ENCODE assay signal across 15 mouse cellular contexts in genomic region chr13:37628391-37629270, GRCm38 (mm10).
DNase-seq lines count a peak whose midpoint lies in the region; ATAC-seq and TF ChIP-seq lines count a peak whose summit lies in the region.
"Had no signal": no experiment of that assay in that cellular context is flagged by ENCODE, and none has a peak within 500 bp of the region (broad histone marks: within the 10 kb centered on the region; RNA-seq: fewer than 3 reads in every experiment).

No protein-coding gene starts in this region.

- H3K9me3 ChIP-seq in embryonic facial prominence, embryonic 10.5 days: 0 out of 2 replicates have a peak, but pooled peaks cover 5% of the 10 kb centered on the region
- no peaks in the 10 kb centered on the region for H3K9me3 ChIP-seq in limb, embryonic 10.5 days (replicated peaks)
- H3K9me3 ChIP-seq in stomach, postnatal 0 days (ENCODE audit: control insufficient read depth, low read length): no peaks in the 10 kb centered on the region
- H3K9me3 ChIP-seq in forebrain, postnatal 0 days (ENCODE audit: low read length): peaks cover 3% of the 10 kb centered on the region; the same call in 1 of the 2 replicates
- H3K9me3 ChIP-seq: embryonic facial prominence, embryonic 12.5 days; stomach, embryonic 15.5 days had no signal

- H3K9ac ChIP-seq in heart, adult 2 months (ENCODE audit: low read depth, low read length): no peak overlapping the region
- H3K9ac ChIP-seq in stomach, postnatal 0 days (ENCODE audit: low read length): no peak overlapping the region
- no peak overlapping the region for H3K9ac ChIP-seq in forebrain, postnatal 0 days
- H3K9ac ChIP-seq: embryonic facial prominence, embryonic 12.5 days; hindbrain, embryonic 14.5 days; stomach, embryonic 15.5 days had no signal

- peak overlapping the region; percentile 82 for H3K27ac ChIP-seq in heart, adult 2 months
- 0 out of 2 replicates have a peak overlapping the region, but pooled peaks have one; percentile 14 for H3K27ac ChIP-seq in embryonic facial prominence, embryonic 10.5 days (replicated peaks)
- peak overlapping the region; percentile 50; the same call in 1 of the 2 replicates for H3K27ac ChIP-seq in limb, embryonic 10.5 days
- no peak overlapping the region for H3K27ac ChIP-seq in layer of hippocampus, adult 2 months
- H3K27ac ChIP-seq in stomach, postnatal 0 days (replicated peaks): no peak overlapping the region
- no peak overlapping the region for H3K27ac ChIP-seq in forebrain, postnatal 0 days (ENCODE audit: low read depth, low read length)
- H3K27ac ChIP-seq: embryonic facial prominence, embryonic 12.5 days; hindbrain, embryonic 14.5 days; midbrain, embryonic 10.5 days; stomach, embryonic 15.5 days had no signal

- no peak for TF ChIP-seq CTCF in heart, adult 2 months (IDR thresholded peaks at IDR 0.05)
- TF ChIP-seq CTCF in layer of hippocampus, adult 2 months (conservative IDR thresholded peaks at IDR 0.05): no peak
- TF ChIP-seq CTCF in stomach, postnatal 0 days (IDR thresholded peaks at IDR 0.05; ENCODE audit: low read depth): no peak
- TF ChIP-seq CTCF in forebrain, postnatal 0 days (IDR thresholded peaks at IDR 0.05; ENCODE audit: low read depth): no peak

- WGBS in heart, adult 2 months: 49% methylated on average over 16 of the region's 16 CpGs
- WGBS in embryonic facial prominence, embryonic 10.5 days: 59% methylated on average over 16 of the region's 16 CpGs
- 62% methylated on average over 16 of the region's 16 CpGs for WGBS in limb, embryonic 10.5 days
- WGBS in stomach, postnatal 0 days: 62% methylated on average over 16 of the region's 16 CpGs
- 69% methylated on average over 16 of the region's 16 CpGs for WGBS in forebrain, postnatal 0 days

- TF ChIP-seq EP300 in heart, adult 2 months (IDR thresholded peaks at IDR 0.05; ENCODE audit: insufficient read depth, low read depth, low read length): no peak
- no peak for TF ChIP-seq EP300 in stomach, postnatal 0 days (optimal IDR thresholded peaks at IDR 0.05)

- H3K79me2 ChIP-seq in heart, adult 2 months (replicated peaks; ENCODE audit: control insufficient read depth, insufficient read depth, low read length): no peaks in the 10 kb centered on the region

- H3K27me3 ChIP-seq in heart, adult 2 months (ENCODE audit: control insufficient read depth, insufficient read depth, low read length): no peaks in the 10 kb centered on the region
- no peaks in the 10 kb centered on the region for H3K27me3 ChIP-seq in embryonic facial prominence, embryonic 10.5 days (replicated peaks; ENCODE audit: low read depth, poor library complexity, severe bottlenecking)
- H3K27me3 ChIP-seq in limb, embryonic 10.5 days (ENCODE audit: low read depth, poor library complexity, severe bottlenecking): no peaks in the 10 kb centered on the region
- H3K27me3 ChIP-seq in stomach, postnatal 0 days (ENCODE audit: control insufficient read depth, insufficient read depth, low read length): no peaks in the 10 kb centered on the region
- H3K27me3 ChIP-seq in forebrain, postnatal 0 days (ENCODE audit: insufficient read depth, low read length): no peaks in the 10 kb centered on the region
- H3K27me3 ChIP-seq: embryonic facial prominence, embryonic 12.5 days; stomach, embryonic 15.5 days had no signal

- H3K4me3 ChIP-seq in heart, adult 2 months: no peak overlapping the region
- no peak overlapping the region for H3K4me3 ChIP-seq in embryonic facial prominence, embryonic 10.5 days
- H3K4me3 ChIP-seq in limb, embryonic 10.5 days: no peak overlapping the region
- no peak overlapping the region for H3K4me3 ChIP-seq in layer of hippocampus, adult 2 months
- no peak overlapping the region for H3K4me3 ChIP-seq in stomach, postnatal 0 days (ENCODE audit: low read depth, low read length)
- no peak overlapping the region for H3K4me3 ChIP-seq in forebrain, postnatal 0 days (ENCODE audit: low read depth, low read length)
- H3K4me3 ChIP-seq: embryonic facial prominence, embryonic 12.5 days; midbrain, embryonic 10.5 days; stomach, embryonic 15.5 days had no signal

- ATAC-seq in stomach, postnatal 0 days (ENCODE audit: low FRiP score, low TSS enrichment): no peak
- no peak for ATAC-seq in forebrain, postnatal 0 days
- ATAC-seq: forebrain, embryonic 14.5 days had no signal

- H3K4me1 ChIP-seq in heart, adult 2 months (ENCODE audit: control insufficient read depth, insufficient read depth, low read length): peaks cover 6% of the 10 kb centered on the region; the same call in 1 of the 2 replicates
- H3K4me1 ChIP-seq in embryonic facial prominence, embryonic 10.5 days: peaks cover 9% of the 10 kb centered on the region
- peaks cover 17% of the 10 kb centered on the region for H3K4me1 ChIP-seq in limb, embryonic 10.5 days
- H3K4me1 ChIP-seq in stomach, postnatal 0 days (replicated peaks; ENCODE audit: control insufficient read depth, insufficient read depth): no peaks in the 10 kb centered on the region
- H3K4me1 ChIP-seq in forebrain, postnatal 0 days (ENCODE audit: insufficient read depth): no peaks in the 10 kb centered on the region
- H3K4me1 ChIP-seq: embryonic facial prominence, embryonic 12.5 days; midbrain, embryonic 10.5 days; stomach, embryonic 15.5 days had no signal

- no peaks in the 10 kb centered on the region for H3K36me3 ChIP-seq in heart, adult 2 months (ENCODE audit: control insufficient read depth, insufficient read depth, low read length)
- no peaks in the 10 kb centered on the region for H3K36me3 ChIP-seq in embryonic facial prominence, embryonic 10.5 days (replicated peaks)
- H3K36me3 ChIP-seq in limb, embryonic 10.5 days: no peaks in the 10 kb centered on the region
- no peaks in the 10 kb centered on the region for H3K36me3 ChIP-seq in stomach, postnatal 0 days (ENCODE audit: control insufficient read depth, insufficient read depth, low read length)
- H3K36me3 ChIP-seq in forebrain, postnatal 0 days (ENCODE audit: insufficient read depth): no peaks in the 10 kb centered on the region
- H3K36me3 ChIP-seq: embryonic facial prominence, embryonic 12.5 days; midbrain, embryonic 10.5 days; stomach, embryonic 15.5 days had no signal

- intact Hi-C loops in heart, adult 2 months (cut with DNase I): no loop called here
- intact Hi-C loops in heart, postnatal 14 days (cut with DNase I): no loop called here

- no peak for TF ChIP-seq POLR2A in heart, adult 2 months (IDR thresholded peaks at IDR 0.05; ENCODE audit: insufficient read depth, low read depth, low read length)

- DNase-seq in heart, adult 2 months: peak in 1 of 2 experiments; percentile 48
- DNase-seq in heart, postnatal 14 days: no peak
- DNase-seq in embryonic facial prominence, embryonic 10.5 days (ENCODE audit: low spot score): no peak
- no peak for DNase-seq in limb, embryonic 10.5 days (ENCODE audit: low spot score)
- peak; percentile 42 to 44 for DNase-seq in thymus, postnatal 10 days (ENCODE audit: low spot score in 2 of 2)
- DNase-seq in layer of hippocampus, adult 2 months (ENCODE audit: low spot score in 2 of 2): no peak
- no peak for DNase-seq in stomach, postnatal 0 days (ENCODE audit: low spot score)
- no peak for DNase-seq in forebrain, postnatal 0 days
- DNase-seq: cerebellum, adult 9-10 months; right cerebral cortex, postnatal 25 days had no signal

- no peak overlapping the region for H3K4me2 ChIP-seq in stomach, postnatal 0 days (replicated peaks; ENCODE audit: low read depth)
- no peak overlapping the region for H3K4me2 ChIP-seq in forebrain, postnatal 0 days (ENCODE audit: low read depth)
- H3K4me2 ChIP-seq: embryonic facial prominence, embryonic 12.5 days; hindbrain, embryonic 14.5 days; stomach, embryonic 15.5 days had no signal

Comparison
In these comparisons a context has a peak if more than half of its experiments do, and no peak if none do; other contexts are left out.
1. DNase-seq: peak in thymus, postnatal 10 days (2 of 2); none in heart, postnatal 14 days (0 of 2), embryonic facial prominence, embryonic 10.5 days (single experiment), limb, embryonic 10.5 days (single experiment), layer of hippocampus, adult 2 months (0 of 2), stomach, postnatal 0 days (single experiment) and forebrain, postnatal 0 days (single experiment).
2. H3K27ac ChIP-seq: peak in heart, adult 2 months (single experiment), embryonic facial prominence, embryonic 10.5 days (single experiment) and limb, embryonic 10.5 days (single experiment); none in layer of hippocampus, adult 2 months (single experiment), stomach, postnatal 0 days (single experiment) and forebrain, postnatal 0 days (single experiment).